Comparison of ENCODE assay signal across 9 mouse cellular contexts in the genomic region with DNA sequence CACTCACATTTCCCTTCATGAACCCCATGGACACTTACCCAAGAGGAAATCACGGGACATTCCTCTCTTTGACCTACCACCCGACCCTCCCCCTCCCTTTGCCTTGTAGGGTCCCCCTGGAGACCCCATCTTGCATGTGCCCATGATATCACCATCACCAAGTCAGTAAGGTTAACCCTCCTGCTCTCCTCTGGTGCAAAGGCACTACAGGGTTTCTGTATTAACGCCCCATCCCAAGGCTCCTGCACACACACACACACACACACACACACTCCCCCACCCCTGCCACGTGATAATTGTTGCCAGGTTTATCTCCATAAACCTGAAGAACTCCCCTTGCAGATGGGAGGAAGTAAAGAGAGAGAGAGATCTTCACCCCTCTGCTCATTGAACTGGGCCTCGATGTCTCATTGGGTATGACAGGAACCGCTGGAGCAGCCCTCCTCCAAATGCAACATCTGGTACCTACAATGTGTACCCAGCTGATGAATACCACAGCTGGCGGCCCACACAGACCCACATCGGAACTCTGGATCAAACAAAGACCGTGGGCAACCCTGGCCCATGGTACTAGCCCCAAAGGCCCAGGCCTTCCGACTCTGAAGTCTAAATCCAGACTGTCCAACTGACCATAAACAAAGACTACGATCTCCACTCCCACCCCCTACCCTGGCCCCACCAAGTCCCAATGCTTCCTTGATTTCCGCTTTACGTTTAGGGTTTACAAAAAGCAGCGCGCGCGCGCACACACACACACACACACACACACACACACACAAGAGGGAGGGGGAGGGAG. TPM values are rescaled to one million over a fixed set of nuclear protein-coding genes. Genes with fewer than 3 reads are reported as not detected.
DNase-seq lines count a peak whose midpoint lies in the region; ATAC-seq and TF ChIP-seq lines count a peak whose summit lies in the region.
"Had no signal": no experiment of that assay in that cellular context is flagged by ENCODE, and none has a peak within 500 bp of the region (broad histone marks: within the 10 kb centered on the region; RNA-seq: fewer than 3 reads in every experiment).

No protein-coding gene starts in this region.

- no peak for TF ChIP-seq POLR2A in thymus, adult 2 months (IDR thresholded peaks at IDR 0.05; ENCODE audit: control insufficient read depth, extremely low read depth, insufficient read depth, low read length, poor library complexity)

- H3K4me2 ChIP-seq in forebrain, embryonic 15.5 days (replicated peaks), result peak overlapping the region; percentile 51
- peak overlapping the region; percentile 64 for H3K4me2 ChIP-seq in liver, embryonic 14.5 days (ENCODE audit: low read depth)
- peak overlapping the region; percentile 38 for H3K4me2 ChIP-seq in stomach, postnatal 0 days (replicated peaks; ENCODE audit: low read depth)

- no peak for TF ChIP-seq EP300 in liver, embryonic 14.5 days (IDR thresholded peaks at IDR 0.05; ENCODE audit: low read depth)
- TF ChIP-seq EP300 in stomach, postnatal 0 days (optimal IDR thresholded peaks at IDR 0.05), result no peak

- H3K9me3 ChIP-seq in forebrain, embryonic 15.5 days, result no peaks in the 10 kb centered on the region
- no peaks in the 10 kb centered on the region for H3K9me3 ChIP-seq in liver, embryonic 14.5 days (ENCODE audit: control insufficient read depth, low read length)
- H3K9me3 ChIP-seq in stomach, postnatal 0 days (ENCODE audit: control insufficient read depth, low read length), result no peaks in the 10 kb centered on the region

- H3K27ac ChIP-seq in thymus, adult 2 months (ENCODE audit: control insufficient read depth, insufficient read depth, low read length), result no peak overlapping the region
- peak overlapping the region; percentile 29; the same call in 1 of the 2 replicates for H3K27ac ChIP-seq in forebrain, embryonic 15.5 days (replicated peaks)
- no peak overlapping the region; the same call in none of the 2 replicates for H3K27ac ChIP-seq in liver, embryonic 14.5 days
- no peak overlapping the region for H3K27ac ChIP-seq in stomach, postnatal 0 days (replicated peaks)

- ATAC-seq in forebrain, embryonic 15.5 days (replicated peaks), result peak; percentile 72
- ATAC-seq in liver, embryonic 14.5 days (ENCODE audit: insufficient read depth), result peak; percentile 56
- ATAC-seq in stomach, postnatal 0 days (ENCODE audit: low FRiP score, low TSS enrichment), result peak; percentile 47; the same call in 1 of the 2 replicates

- peaks cover 5% of the 10 kb centered on the region for H3K4me1 ChIP-seq in thymus, adult 2 months (replicated peaks; ENCODE audit: control insufficient read depth, insufficient read depth, low read length)
- peaks cover 15% of the 10 kb centered on the region for H3K4me1 ChIP-seq in forebrain, embryonic 15.5 days
- peaks cover 17 to 34% of the 10 kb centered on the region in 2 experiments for H3K4me1 ChIP-seq in liver, embryonic 14.5 days (replicated peaks; ENCODE audit: control insufficient read depth in 2 of 2, insufficient read depth in 2 of 2, low read length in 1 of 2)
- no peaks in the 10 kb centered on the region for H3K4me1 ChIP-seq in stomach, postnatal 0 days (replicated peaks; ENCODE audit: control insufficient read depth, insufficient read depth)

- peak overlapping the region; percentile 37 for H3K4me3 ChIP-seq in thymus, adult 2 months (ENCODE audit: control insufficient read depth, insufficient read depth, low read length)
- peak overlapping the region; percentile 36 for H3K4me3 ChIP-seq in forebrain, embryonic 15.5 days
- peak overlapping the region; percentile 48 to 72 for H3K4me3 ChIP-seq in liver, embryonic 14.5 days (ENCODE audit: insufficient read depth in 1 of 2, low read depth in 2 of 2, low read length in 2 of 2)
- H3K4me3 ChIP-seq in stomach, postnatal 0 days (ENCODE audit: low read depth, low read length), result 0 out of 2 replicates have a peak overlapping the region, but pooled peaks have one; percentile 18

- no peaks in the 10 kb centered on the region for H3K27me3 ChIP-seq in thymus, adult 2 months (ENCODE audit: control insufficient read depth, insufficient read depth, low read length)
- no peaks in the 10 kb centered on the region for H3K27me3 ChIP-seq in forebrain, embryonic 15.5 days
- H3K27me3 ChIP-seq in liver, embryonic 14.5 days (ENCODE audit: control insufficient read depth, insufficient read depth, low read length), result no peaks in the 10 kb centered on the region
- H3K27me3 ChIP-seq in stomach, postnatal 0 days (ENCODE audit: control insufficient read depth, insufficient read depth, low read length), result no peaks in the 10 kb centered on the region

- peak; percentile 21 for DNase-seq in thymus, adult 2 months
- DNase-seq in thymus, postnatal 25 days, result no peak
- no peak for DNase-seq in liver, embryonic 14.5 days (ENCODE audit: low read depth in 3 of 3, low spot score in 3 of 3)
- DNase-seq in stomach, postnatal 0 days (ENCODE audit: low spot score), result no peak
- no peak for DNase-seq in layer of hippocampus, postnatal 36 days
- DNase-seq in urinary bladder, postnatal 4 days (ENCODE audit: low spot score in 2 of 2), result no peak
- no peak for DNase-seq in left cerebral cortex, adult 18-20 months (ENCODE audit: low spot score in 2 of 2)

- TF ChIP-seq CTCF in thymus, adult 2 months (IDR thresholded peaks at IDR 0.05; ENCODE audit: borderline replicate concordance, control insufficient read depth, extremely low read depth, insufficient read depth, low read length, poor library complexity), result no peak
- TF ChIP-seq CTCF in liver, embryonic 14.5 days (IDR thresholded peaks at IDR 0.05; ENCODE audit: low read depth), result no peak
- no peak for TF ChIP-seq CTCF in stomach, postnatal 0 days (IDR thresholded peaks at IDR 0.05; ENCODE audit: low read depth)

- peak overlapping the region; percentile 30 for H3K9ac ChIP-seq in forebrain, embryonic 15.5 days (replicated peaks)
- peak overlapping the region; percentile 69 for H3K9ac ChIP-seq in liver, embryonic 14.5 days (replicated peaks)
- H3K9ac ChIP-seq in stomach, postnatal 0 days (ENCODE audit: low read length), result peak overlapping the region; percentile 5; the same call in 1 of the 2 replicates

- no peaks in the 10 kb centered on the region for H3K36me3 ChIP-seq in thymus, adult 2 months (ENCODE audit: control insufficient read depth, insufficient read depth, low read length)
- H3K36me3 ChIP-seq in forebrain, embryonic 15.5 days, result no peaks in the 10 kb centered on the region
- H3K36me3 ChIP-seq in liver, embryonic 14.5 days (replicated peaks; ENCODE audit: control insufficient read depth, insufficient read depth, low read depth), result no peaks in the 10 kb centered on the region
- no peaks in the 10 kb centered on the region for H3K36me3 ChIP-seq in stomach, postnatal 0 days (ENCODE audit: control insufficient read depth, insufficient read depth, low read length)

- 47% methylated on average over 18 of the region's 18 CpGs for WGBS in thymus, adult 2 months
- 22% methylated on average over 18 of the region's 18 CpGs for WGBS in forebrain, embryonic 15.5 days
- WGBS in liver, embryonic 14.5 days (ENCODE audit: insufficient replicate concordance), result 25% methylated on average over 18 of the region's 18 CpGs
- 22% methylated on average over 18 of the region's 18 CpGs for WGBS in stomach, postnatal 0 days

RNA-seq across cellular contexts. Expression of gene Treml4, which starts 17.0 kb away (rescaled TPM):
- 4.3 and 4.7 TPM in 2 replicates for polyA plus RNA-seq in thymus, adult 2 months (2012; rRNA removed)
- 0.10 TPM in 1 of 2 replicates, not detected in the other for polyA plus RNA-seq in forebrain, embryonic 15.5 days (2015; fragmentation: Nextera tagmentation; extraction: Ambion mirVana)
- 4.3 and 4.6 TPM in 2 replicates for polyA plus RNA-seq in liver, embryonic 14.5 days (2012; rRNA removed)
- 3.3 and 5.7 TPM in 2 replicates for polyA plus RNA-seq in liver, embryonic 14.5 days (2014; fragmentation: Nextera tagmentation; extraction: Ambion mirVana)
- polyA plus RNA-seq in stomach, postnatal 0 days (2015; fragmentation: Nextera tagmentation; extraction: Ambion mirVana), result 0.19 and 0.24 TPM in 2 replicates
- total RNA-seq in layer of hippocampus, postnatal 36 days (2021), result not detected
- under 1 TPM in 1 of 2 experiments, not detected in 1; 0.72 TPM for total RNA-seq in left cerebral cortex, adult 18-20 months (2021)
- polyA plus RNA-seq: brain, embryonic 14.5 days had no signal

RNA-seq across cellular contexts. Expression of gene Treml2, which starts 18.2 kb away (rescaled TPM):
- 54.8 and 56.4 TPM in 2 replicates for polyA plus RNA-seq in thymus, adult 2 months (2012; rRNA removed)
- polyA plus RNA-seq in forebrain, embryonic 15.5 days (2015; fragmentation: Nextera tagmentation; extraction: Ambion mirVana), result 0.08 TPM in 1 of 2 replicates, not detected in the other
- 10.6 and 10.7 TPM in 2 replicates for polyA plus RNA-seq in liver, embryonic 14.5 days (2012; rRNA removed)
- 2.1 and 2.7 TPM in 2 replicates for polyA plus RNA-seq in liver, embryonic 14.5 days (2014; fragmentation: Nextera tagmentation; extraction: Ambion mirVana)
- 0.10 TPM in 2 replicates for polyA plus RNA-seq in stomach, postnatal 0 days (2015; fragmentation: Nextera tagmentation; extraction: Ambion mirVana)
- under 1 TPM; 0.28 to 0.30 TPM for total RNA-seq in layer of hippocampus, postnatal 36 days (2021)
- total RNA-seq in left cerebral cortex, adult 18-20 months (2021), result under 1 TPM; 0.52 to 0.63 TPM

RNA-seq across cellular contexts. Expression of gene Trem3, which starts 33.6 kb away (rescaled TPM):
- 0.23 and 0.27 TPM in 2 replicates for polyA plus RNA-seq in thymus, adult 2 months (2012; rRNA removed)
- not detected in 2 replicates for polyA plus RNA-seq in forebrain, embryonic 15.5 days (2015; fragmentation: Nextera tagmentation; extraction: Ambion mirVana)
- 1.2 and 1.6 TPM in 2 replicates for polyA plus RNA-seq in liver, embryonic 14.5 days (2012; rRNA removed)
- 2.8 and 4.1 TPM in 2 replicates for polyA plus RNA-seq in liver, embryonic 14.5 days (2014; fragmentation: Nextera tagmentation; extraction: Ambion mirVana)
- polyA plus RNA-seq in stomach, postnatal 0 days (2015; fragmentation: Nextera tagmentation; extraction: Ambion mirVana), result 0.10 TPM in 1 of 2 replicates, not detected in the other
- not detected for total RNA-seq in layer of hippocampus, postnatal 36 days (2021)
- total RNA-seq in left cerebral cortex, adult 18-20 months (2021), result not detected

RNA-seq across cellular contexts. Expression of gene B430306N03Rik, which starts 34.8 kb away (rescaled TPM):
- 4.0 and 4.3 TPM in 2 replicates for polyA plus RNA-seq in thymus, adult 2 months (2012; rRNA removed)
- polyA plus RNA-seq in forebrain, embryonic 15.5 days (2015; fragmentation: Nextera tagmentation; extraction: Ambion mirVana), result 0.09 TPM in 1 of 2 replicates, not detected in the other
- 1.8 and 2.4 TPM in 2 replicates for polyA plus RNA-seq in liver, embryonic 14.5 days (2012; rRNA removed)
- 1.9 and 2.6 TPM in 2 replicates for polyA plus RNA-seq in liver, embryonic 14.5 days (2014; fragmentation: Nextera tagmentation; extraction: Ambion mirVana)
- 0.18 and 0.21 TPM in 2 replicates for polyA plus RNA-seq in stomach, postnatal 0 days (2015; fragmentation: Nextera tagmentation; extraction: Ambion mirVana)
- total RNA-seq in layer of hippocampus, postnatal 36 days (2021), result under 1 TPM in 1 of 2 experiments, not detected in 1; 0.22 TPM
- under 1 TPM; 0.09 to 0.12 TPM for total RNA-seq in left cerebral cortex, adult 18-20 months (2021)

RNA-seq across cellular contexts. Expression of gene Trem1, which starts 48.6 kb away (rescaled TPM):
- 0.08 and 0.09 TPM in 2 replicates for polyA plus RNA-seq in thymus, adult 2 months (2012; rRNA removed)
- polyA plus RNA-seq in forebrain, embryonic 15.5 days (2015; fragmentation: Nextera tagmentation; extraction: Ambion mirVana), result not detected in 2 replicates
- 0.32 TPM in 2 replicates for polyA plus RNA-seq in liver, embryonic 14.5 days (2012; rRNA removed)
- polyA plus RNA-seq in liver, embryonic 14.5 days (2014; fragmentation: Nextera tagmentation; extraction: Ambion mirVana), result 0.58 and 0.84 TPM in 2 replicates
- polyA plus RNA-seq in stomach, postnatal 0 days (2015; fragmentation: Nextera tagmentation; extraction: Ambion mirVana), result 0.05 TPM in 1 of 2 replicates, not detected in the other
- total RNA-seq in layer of hippocampus, postnatal 36 days (2021), result not detected
- not detected for total RNA-seq in left cerebral cortex, adult 18-20 months (2021)
- polyA plus RNA-seq: brain, embryonic 14.5 days had no signal

Comparison
In these comparisons a context has a peak if more than half of its experiments do, and no peak if none do; other contexts are left out.
1. H3K9ac ChIP-seq: peak in every context shown above with its lines; median percentile 69 in liver, embryonic 14.5 days; 30 in forebrain, embryonic 15.5 days; 5 in stomach, postnatal 0 days.